Mouse (Mus musculus) gastrocnemius, postnatal 25 days (tissue): ENCODE data around the gene Hist1h1e. TPM values are rescaled to one million over a fixed set of nuclear protein-coding genes. Genes with fewer than 3 reads are reported as not detected.
"Not testable (repeated sequence)": the region's sequence is repeated elsewhere in the genome, so short reads cannot be mapped to it uniquely, and the experiment has no call there.

ENCODE experiments used
- DNase-seq: peaks from one replicate; pipeline ENCODE4 v3.0.0; 2022
- microRNA-seq, 2 experiments: library from miRNA; unstranded; fragments of <30 nt; microRNA quantifications; one replicate each; pipeline ENCODE4 v1.2.0; 2021; ENCODE audit warnings: borderline replicate concordance in 2 of 2
- total RNA-seq, 2 experiments: library from RNA; stranded (reverse); gene quantifications; 1 replicate in 1 of 2; 2 replicates in 1 of 2; pipeline ENCODE4 v1.2.3; 2021

Hist1h1e gene
- total RNA-seq, 2 experiments from 2014 or later, result 40.0 to 45.3 TPM

DNA sequence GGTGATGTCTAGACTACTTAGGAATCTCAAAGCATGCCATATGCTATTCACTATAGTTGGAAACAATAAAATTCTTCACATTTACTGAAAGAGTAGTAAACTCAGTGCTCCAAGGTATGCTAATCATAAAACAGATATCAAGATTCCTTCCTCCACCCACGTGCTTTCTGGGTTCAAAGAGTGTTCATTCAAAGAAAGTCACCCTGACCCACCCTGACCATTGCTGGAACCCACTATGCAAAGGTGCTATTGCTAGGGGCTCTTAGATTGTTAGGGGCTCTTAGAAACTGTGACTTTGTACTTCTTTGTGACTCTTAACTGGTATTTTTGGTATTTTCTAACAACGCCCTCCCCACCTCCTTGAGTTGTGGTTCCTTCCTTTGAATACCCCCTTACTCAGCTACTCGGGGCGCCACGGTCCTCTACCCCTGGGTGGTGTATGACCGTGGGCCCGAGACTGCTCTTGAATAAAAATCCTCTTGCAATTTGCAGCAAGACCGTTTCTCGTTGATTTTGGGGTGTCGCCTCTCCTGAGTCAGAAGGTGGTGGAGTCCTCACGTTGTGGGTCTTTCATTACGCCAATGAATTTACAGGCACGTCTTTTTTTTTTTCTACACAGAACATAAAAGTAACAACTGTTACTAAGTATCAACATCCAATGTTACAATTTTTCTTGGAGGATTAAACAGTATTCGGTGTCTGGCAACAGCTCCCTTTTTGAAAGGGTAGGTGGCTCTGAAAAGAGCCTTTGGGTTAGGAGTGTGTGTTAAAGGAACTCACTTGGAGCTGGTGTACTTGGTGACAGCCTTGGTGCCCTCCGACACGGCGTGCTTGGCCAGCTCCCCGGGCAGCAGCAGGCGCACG, 49.1 kb downstream of the Hist1h1e start:
- not testable (repeated sequence) for DNase-seq

DNA sequence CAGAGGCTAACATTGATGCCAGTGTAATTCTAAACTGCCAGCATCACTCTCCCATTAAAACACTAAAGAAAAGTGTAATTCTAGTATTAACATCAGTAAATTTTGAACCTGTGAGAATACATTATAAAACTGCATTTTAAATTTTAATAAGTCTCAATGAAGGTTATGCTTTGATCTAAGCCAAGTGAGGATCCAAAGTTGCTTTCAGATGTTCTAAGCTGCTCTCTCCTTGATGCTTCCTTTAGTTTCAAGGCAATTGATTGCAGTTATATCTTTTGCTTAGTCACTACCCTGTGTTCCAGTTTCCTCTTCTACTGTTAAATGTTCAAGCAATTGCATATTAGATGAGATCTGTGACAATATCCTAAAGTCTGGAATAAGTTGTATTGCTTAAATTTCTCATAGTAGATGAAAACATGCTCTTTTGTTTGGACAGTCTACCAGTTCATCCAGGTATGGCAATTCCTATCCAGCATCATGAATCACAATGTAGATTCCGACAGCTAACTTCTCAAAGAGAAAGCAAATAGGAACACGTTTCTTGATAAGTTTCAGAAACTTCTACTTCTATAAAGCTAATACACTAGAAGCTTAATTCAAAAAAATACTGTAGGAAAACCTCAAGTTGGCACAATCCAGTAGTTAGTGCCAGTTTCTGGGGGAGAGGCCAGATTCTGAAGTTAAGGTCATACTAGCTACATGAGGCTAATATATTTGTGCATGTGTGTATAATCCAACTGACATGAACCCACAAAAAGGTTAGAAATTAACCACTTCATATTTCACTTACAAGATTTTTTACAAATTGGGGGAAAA, 49.9 kb downstream of the Hist1h1e start:
- no peak for DNase-seq

DNA sequence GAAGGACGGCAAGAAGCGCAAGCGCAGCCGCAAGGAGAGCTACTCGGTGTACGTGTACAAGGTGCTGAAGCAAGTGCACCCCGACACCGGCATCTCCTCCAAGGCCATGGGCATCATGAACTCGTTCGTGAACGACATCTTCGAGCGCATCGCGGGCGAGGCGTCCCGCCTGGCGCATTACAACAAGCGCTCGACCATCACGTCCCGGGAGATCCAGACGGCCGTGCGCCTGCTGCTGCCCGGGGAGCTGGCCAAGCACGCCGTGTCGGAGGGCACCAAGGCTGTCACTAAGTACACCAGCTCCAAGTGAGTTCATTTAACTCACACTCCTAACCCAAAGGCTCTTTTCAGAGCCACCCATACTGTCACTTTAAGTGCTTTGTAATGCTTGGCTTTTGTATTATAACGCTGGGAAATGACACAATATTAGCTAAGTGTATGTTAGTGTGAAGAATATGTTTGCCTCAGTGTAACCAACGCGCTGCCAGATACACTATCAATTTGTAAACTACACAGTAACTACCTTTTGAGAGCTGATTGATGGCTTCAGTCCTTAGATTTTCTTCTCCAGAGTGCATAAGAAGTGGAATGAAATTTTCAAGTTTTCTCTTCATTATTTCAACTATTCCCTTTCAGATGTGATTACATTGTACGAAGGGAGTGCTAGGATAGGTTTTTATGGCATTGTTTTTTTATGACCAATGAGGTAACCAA, 50.7 kb downstream of the Hist1h1e start:
- not testable (repeated sequence) for DNase-seq

DNA sequence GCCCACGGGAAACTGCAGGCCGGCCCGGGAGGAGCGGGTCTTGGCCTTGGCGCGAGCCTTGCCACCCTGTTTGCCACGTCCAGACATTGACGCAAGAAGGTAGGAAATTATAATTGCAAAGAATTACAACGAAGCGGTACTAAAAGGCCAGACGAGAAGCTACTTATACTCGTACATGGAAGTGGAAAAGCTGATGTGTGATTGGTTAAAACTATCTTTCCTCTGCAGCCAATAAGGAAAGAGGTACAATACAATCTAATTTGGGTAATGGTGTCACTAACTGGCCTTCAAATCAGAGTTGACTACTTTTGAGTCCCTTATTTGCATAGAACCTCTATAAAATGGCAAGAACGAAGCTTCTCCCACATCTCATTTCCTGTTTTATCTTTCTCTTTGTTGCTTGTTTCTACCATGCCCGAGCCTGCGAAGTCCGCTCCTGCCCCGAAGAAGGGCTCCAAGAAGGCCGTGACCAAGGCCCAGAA, 51.3 kb downstream of the Hist1h1e start, which contains the start of the genes Hist1h2ae and Hist1h2bg:
TSS of gene Hist1h2ae (minus strand) at position 199 of the 482 bp plus-strand sequence.
TSS of gene Hist1h2bg (plus strand) at position 375 of the 482 bp plus-strand sequence.
- peak; percentile 52 for DNase-seq

Small RNAs within 50 kb of the gene (microRNA-seq; reads per million reads assigned to microRNA genes)
- gene Gm44359, result 0 reads per million in 2 experiments
- gene Gm44394, result 0 reads per million in 2 experiments

Other genes starting within 250 kb of the Hist1h1e start
- gene Abt1, start 198.7 kb downstream of the Hist1h1e start, total RNA-seq, result 1 to 10 TPM; 2.9 to 3.7 TPM
- gene Btn1a1, start 156.7 kb downstream of the Hist1h1e start, total RNA-seq, result not detected
- gene Btn2a2, start 133.7 kb downstream of the Hist1h1e start, total RNA-seq, result not detected
- 100 to 1,000 TPM; 156 to 160 TPM for gene Hist1h4h, start 91.5 kb downstream of the Hist1h1e start, total RNA-seq
- gene Hist1h2af, start 88.7 kb downstream of the Hist1h1e start, total RNA-seq, result 10 to 100 TPM in 1 of 2 experiments, 1 to 10 TPM in 1; 9.5 to 14.9 TPM
- gene Hist1h3g, start 87.1 kb downstream of the Hist1h1e start, total RNA-seq, result 1 to 10 TPM; 2.0 to 3.9 TPM
- 1 to 10 TPM in 1 of 2 experiments, under 1 TPM in 1; 0.90 to 1.7 TPM for gene Hist1h2bh, start 79.2 kb downstream of the Hist1h1e start, total RNA-seq
- 1 to 10 TPM; 5.0 to 6.6 TPM for gene Hist1h3f, start 78.5 kb downstream of the Hist1h1e start, total RNA-seq
- 10 to 100 TPM; 15.2 to 26.3 TPM for gene Hist1h4f, start 70.9 kb downstream of the Hist1h1e start, total RNA-seq
- 1 to 10 TPM; 1.2 to 2.3 TPM for gene Hist1h1d, start 69.3 kb downstream of the Hist1h1e start, total RNA-seq
- gene Hist1h3e, start 60.2 kb downstream of the Hist1h1e start, total RNA-seq, result 10 to 100 TPM; 11.7 to 13.0 TPM
- 1 to 10 TPM in 1 of 2 experiments, under 1 TPM in 1; 0.54 to 2.5 TPM for gene Hist1h2ae, start 51.3 kb downstream of the Hist1h1e start, total RNA-seq
- 10 to 100 TPM; 24.4 to 24.5 TPM for gene Hist1h2bg, start 51.2 kb downstream of the Hist1h1e start, total RNA-seq
- gene Hist1h2bf, start 48.4 kb downstream of the Hist1h1e start, total RNA-seq, result 10 to 100 TPM; 10.4 TPM
- gene Hist1h2ad, start 48.2 kb downstream of the Hist1h1e start, total RNA-seq, result 1 to 10 TPM; 1.5 to 5.5 TPM
- gene Hist1h3d, start 46.8 kb downstream of the Hist1h1e start, total RNA-seq, result 1 to 10 TPM; 3.4 to 3.8 TPM
- 10 to 100 TPM; 35.7 to 38.0 TPM for gene Hist1h4d, start 41.0 kb downstream of the Hist1h1e start, total RNA-seq
- gene Hist1h2be, start 1.4 kb downstream of the Hist1h1e start, total RNA-seq, result 10 to 100 TPM; 18.0 to 18.2 TPM
- gene Hist1h2ac, start 61.4 kb upstream of the Hist1h1e start, total RNA-seq, result 1 to 10 TPM in 1 of 2 experiments, under 1 TPM in 1; 0.84 to 2.0 TPM
- gene Hist1h2bc, start 61.6 kb upstream of the Hist1h1e start, total RNA-seq, result 10 to 100 TPM; 67.0 to 81.6 TPM
- gene Hist1h1t, start 73.3 kb upstream of the Hist1h1e start, total RNA-seq, result not detected
- 10 to 100 TPM; 53.1 to 63.8 TPM for gene Hist1h4c, start 75.9 kb upstream of the Hist1h1e start, total RNA-seq
- 10 to 100 TPM; 14.7 to 24.7 TPM for gene Hfe, start 88.3 kb upstream of the Hist1h1e start, total RNA-seq
- 100 to 1,000 TPM; 156 to 159 TPM for gene Hist1h1c, start 116.2 kb upstream of the Hist1h1e start, total RNA-seq
- 1 to 10 TPM; 5.0 to 7.1 TPM for gene Hist1h3c, start 123.0 kb upstream of the Hist1h1e start, total RNA-seq
- gene Hist1h2bb, start 124.2 kb upstream of the Hist1h1e start, total RNA-seq, result 10 to 100 TPM in 1 of 2 experiments, 1 to 10 TPM in 1; 5.9 to 10.7 TPM
- 10 to 100 TPM in 1 of 2 experiments, 1 to 10 TPM in 1; 9.5 to 11.0 TPM for gene Hist1h2ab, start 128.6 kb upstream of the Hist1h1e start, total RNA-seq
- gene Hist1h3b, start 129.7 kb upstream of the Hist1h1e start, total RNA-seq, result 10 to 100 TPM in 1 of 2 experiments, 1 to 10 TPM in 1; 9.6 to 17.3 TPM
- 10 to 100 TPM in 1 of 2 experiments, 1 to 10 TPM in 1; 8.6 to 18.2 TPM for gene Hist1h4b, start 134.5 kb upstream of the Hist1h1e start, total RNA-seq
- 10 to 100 TPM in 1 of 2 experiments, 1 to 10 TPM in 1; 8.0 to 13.6 TPM for gene Hist1h4a, start 138.7 kb upstream of the Hist1h1e start, total RNA-seq
- gene Hist1h3a, start 139.8 kb upstream of the Hist1h1e start, total RNA-seq, result 10 to 100 TPM; 10.2 to 14.0 TPM
- gene Hist1h1a, start 141.1 kb upstream of the Hist1h1e start, total RNA-seq, result 1 to 10 TPM; 5.3 to 7.9 TPM
- not detected for gene Trim38, start 147.4 kb upstream of the Hist1h1e start, total RNA-seq
- not detected for gene Slc17a2, start 184.4 kb upstream of the Hist1h1e start, total RNA-seq
- gene Slc17a3, start 216.9 kb upstream of the Hist1h1e start, total RNA-seq, result not detected
- not detected for gene Slc17a1, start 245.2 kb upstream of the Hist1h1e start, total RNA-seq